Mouse (Mus musculus) hindbrain, embryonic 10.5 days (tissue): Measurements from ENCODE around the gene Dnah10. TPM values are rescaled to one million over a fixed set of nuclear protein-coding genes. Genes with fewer than 3 reads are reported as not detected.

Experiments
- DNase-seq: peaks from one replicate; pipeline ENCODE4 v3.0.0-alpha.2; 2017; ENCODE audit warnings: low spot score
- H3K27ac ChIP-seq: fragments of 300-500 bp; sonication (generic); 2 replicates; pipeline ENCODE4 v1.5.1; 2016; ENCODE audit warnings: mild to moderate bottlenecking, moderate library complexity
- H3K27me3 ChIP-seq: fragments of 300-500 bp; sonication (generic); 2 replicates; pipeline ENCODE4 v1.6.1; 2016; ENCODE audit warnings: mild to moderate bottlenecking; ENCODE audit not compliant: poor library complexity, insufficient read depth, severe bottlenecking
- H3K36me3 ChIP-seq: fragments of 300-500 bp; sonication (generic); 2 replicates; pipeline ENCODE4 v1.6.1; 2016; ENCODE audit warnings: mild to moderate bottlenecking, moderate library complexity
- H3K4me1 ChIP-seq: fragments of 300-500 bp; sonication (generic); replicated peaks from 2 replicates; pipeline ENCODE4 v1.6.1; 2016; ENCODE audit warnings: mild to moderate bottlenecking
- H3K4me3 ChIP-seq: fragments of 300-500 bp; sonication (generic); 2 replicates; pipeline ENCODE4 v1.5.1; 2016; ENCODE audit warnings: mild to moderate bottlenecking, moderate library complexity
- H3K9me3 ChIP-seq: fragments of 300-500 bp; sonication (generic); 2 replicates; pipeline ENCODE4 v1.6.1; 2016; ENCODE audit warnings: mild to moderate bottlenecking, moderate library complexity
- WGBS: fragments of 180-500 bp; shearing (Covaris S2); methylation state at CpG from one replicate; pipeline ENCODE4 v1.1.7; 2016; 5-methylcytosine and 5-hydroxymethylcytosine counted together
- polyA plus RNA-seq: library from polyadenylated mRNA; unstranded; fragments of >200 nt; fragmentation: Nextera tagmentation; extraction: Ambion mirVana; gene quantifications from 2 replicates; pipeline ENCODE4 v1.2.1, GENCODE M21; 2016

Dnah10 gene
- polyA plus RNA-seq, result 0.24 and 0.31 TPM in 2 replicates

DNA sequence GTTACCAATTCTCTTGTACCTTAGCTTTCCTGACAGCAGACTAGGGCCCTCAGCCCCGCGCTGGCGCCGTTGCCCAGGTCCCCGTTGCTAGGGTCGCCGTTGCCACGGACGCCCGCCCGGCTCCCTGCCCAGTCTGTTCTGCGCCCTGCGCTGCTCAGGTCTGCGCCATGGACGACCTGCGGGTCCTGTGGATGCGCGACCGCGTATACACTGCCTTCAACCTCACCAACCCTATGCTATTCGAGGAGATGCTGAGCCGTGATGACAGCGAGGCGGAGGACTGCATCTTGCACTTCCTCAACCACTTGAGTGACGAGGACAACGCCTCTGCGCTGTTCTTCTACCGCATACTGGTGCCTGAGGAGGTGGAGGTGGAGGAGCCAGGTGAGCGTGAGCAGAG is at the start of gene Dnah10:
Gene Dnah10, plus strand, starts transcription at position 89 of the 400 bp plus-strand sequence.
- Histone ChIP-seq H3K36me3 (peaks cover 42% of the 10 kb centered on the region), H3K27me3 (peaks cover 9% of the 10 kb centered on the region; the same call in 1 of the 2 replicates), H3K27ac (no peak within 1 kb of the TSS), H3K4me1 (peaks cover 16% of the 10 kb centered on the region), H3K9me3 (no peaks in the 10 kb centered on the region), H3K4me3 (peak within 1 kb of the TSS; percentile 16; the same call in 1 of the 2 replicates)
- DNase-seq, result peak; percentile 56
- 10% methylated on average over 29 of the region's 29 CpGs for WGBS

DNA sequence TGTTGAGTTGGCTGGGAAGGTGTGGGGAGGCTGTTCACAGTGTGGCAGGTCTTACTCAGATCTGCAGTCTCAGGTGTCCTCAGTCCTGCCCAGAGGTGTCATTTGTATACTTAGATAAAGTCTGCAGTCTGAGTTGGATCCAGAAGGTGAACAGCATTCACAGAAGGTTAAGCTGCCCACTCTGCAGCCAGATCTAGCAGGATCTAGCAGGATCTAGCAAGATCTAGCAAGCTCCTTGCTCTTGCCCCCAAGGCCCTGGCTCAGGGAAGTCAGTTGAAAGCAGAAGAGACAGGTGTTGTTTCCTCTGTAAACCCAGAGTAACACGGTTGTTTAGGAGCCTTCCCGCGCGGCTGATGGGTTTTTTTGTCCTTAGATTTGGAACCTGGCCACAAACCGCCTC is 11.1 kb upstream of the Dnah10 start:
- H3K36me3 ChIP-seq, result peaks cover 85% of the 10 kb centered on the region
- no peak overlapping the region for H3K27ac ChIP-seq
- DNase-seq, result no peak
- 94% methylated on average over 5 of the region's 5 CpGs for WGBS
- H3K9me3 ChIP-seq, result 0 out of 2 replicates have a peak, but pooled peaks cover 2% of the 10 kb centered on the region
- no peak overlapping the region for H3K4me3 ChIP-seq
- H3K4me1 ChIP-seq, result no peaks in the 10 kb centered on the region
- H3K27me3 ChIP-seq, result no peaks in the 10 kb centered on the region

DNA sequence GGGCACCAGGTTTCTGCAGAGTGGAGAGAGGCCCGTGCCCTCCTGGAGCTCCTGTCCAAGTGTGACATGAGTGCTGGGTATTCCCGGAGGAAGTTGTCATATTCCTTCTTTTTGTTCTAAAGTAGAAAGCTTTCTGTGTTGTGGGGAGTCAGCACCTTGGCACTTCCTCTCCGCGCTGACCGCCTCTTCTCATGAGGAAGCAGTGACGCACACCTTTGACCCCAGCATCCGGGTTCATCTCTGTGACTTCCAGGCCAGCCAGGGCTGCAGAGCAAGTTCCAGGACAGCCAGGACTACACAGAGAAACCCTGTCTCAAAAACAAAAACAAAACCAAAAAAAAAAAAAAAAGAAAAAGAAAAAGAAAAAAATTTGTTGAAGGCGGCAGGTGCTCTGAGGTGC is 9.8 kb upstream of the Dnah10 start:
- no peak for DNase-seq
- WGBS, result 94% methylated on average over 8 of the region's 8 CpGs
- peaks cover 99% of the 10 kb centered on the region for H3K36me3 ChIP-seq

DNA sequence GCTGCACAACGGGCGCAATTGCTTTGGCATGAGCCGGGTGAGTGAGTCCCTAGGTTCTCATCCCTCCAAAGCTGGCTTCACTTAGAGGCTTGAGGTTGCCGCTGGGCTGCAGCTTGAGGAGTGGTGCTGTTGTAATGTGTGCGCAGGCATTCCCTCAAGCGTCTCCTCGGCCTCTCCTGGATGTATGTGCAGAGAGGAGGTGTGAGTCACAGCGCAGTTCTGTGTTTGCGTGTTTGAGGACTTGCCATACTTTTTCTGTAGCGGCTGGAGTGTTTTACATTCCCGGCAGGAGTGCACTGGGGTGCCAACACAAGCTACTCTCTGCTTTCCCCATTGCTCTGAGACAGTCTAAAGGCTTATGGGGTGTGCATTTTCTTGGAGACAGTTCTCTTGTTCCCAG is 6.9 kb upstream of the Dnah10 start:
- Histone ChIP-seq H3K9me3 (no peaks in the 10 kb centered on the region), H3K27me3 (no peaks in the 10 kb centered on the region), H3K4me1 (no peaks in the 10 kb centered on the region), H3K4me3 (no peak overlapping the region), H3K27ac (no peak overlapping the region), H3K36me3 (peaks cover 98% of the 10 kb centered on the region)
- WGBS, result 95% methylated on average over 11 of the region's 11 CpGs
- no peak for DNase-seq

More for the DNA sequence above, 9.8 kb upstream of the Dnah10 start:
- no peaks in the 10 kb centered on the region for H3K4me1 ChIP-seq
- H3K4me3 ChIP-seq, result no peak overlapping the region
- H3K27me3 ChIP-seq, result no peaks in the 10 kb centered on the region
- H3K9me3 ChIP-seq, result 0 out of 2 replicates have a peak, but pooled peaks cover 2% of the 10 kb centered on the region
- H3K27ac ChIP-seq, result no peak overlapping the region

DNA sequence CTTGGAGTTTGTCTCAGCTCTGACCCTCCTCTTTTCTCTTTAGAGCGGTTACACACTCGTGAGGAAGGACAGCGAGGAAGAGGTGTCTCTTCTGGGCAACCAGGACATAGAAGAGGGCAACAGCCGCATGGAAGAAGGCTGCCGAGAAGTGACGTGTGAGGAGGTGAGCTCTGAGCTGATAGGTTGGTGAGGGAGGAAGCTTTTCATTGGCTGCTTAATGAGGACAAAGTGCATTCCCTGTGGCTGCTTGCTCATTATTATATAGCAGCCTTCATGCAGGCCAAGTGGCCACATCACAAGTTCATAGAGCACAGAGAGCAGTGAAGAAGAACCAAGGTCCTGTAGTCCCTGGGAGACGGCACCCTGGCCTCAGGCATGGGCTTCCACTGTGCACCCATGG is 6.5 kb upstream of the Dnah10 start:
- peaks cover 98% of the 10 kb centered on the region for H3K36me3 ChIP-seq
- no peaks in the 10 kb centered on the region for H3K9me3 ChIP-seq
- H3K27me3 ChIP-seq, result no peaks in the 10 kb centered on the region
- no peak for DNase-seq
- WGBS, result 89% methylated on average over 7 of the region's 7 CpGs
- H3K4me3 ChIP-seq, result no peak overlapping the region
- no peak overlapping the region for H3K27ac ChIP-seq
- no peaks in the 10 kb centered on the region for H3K4me1 ChIP-seq

DNA sequence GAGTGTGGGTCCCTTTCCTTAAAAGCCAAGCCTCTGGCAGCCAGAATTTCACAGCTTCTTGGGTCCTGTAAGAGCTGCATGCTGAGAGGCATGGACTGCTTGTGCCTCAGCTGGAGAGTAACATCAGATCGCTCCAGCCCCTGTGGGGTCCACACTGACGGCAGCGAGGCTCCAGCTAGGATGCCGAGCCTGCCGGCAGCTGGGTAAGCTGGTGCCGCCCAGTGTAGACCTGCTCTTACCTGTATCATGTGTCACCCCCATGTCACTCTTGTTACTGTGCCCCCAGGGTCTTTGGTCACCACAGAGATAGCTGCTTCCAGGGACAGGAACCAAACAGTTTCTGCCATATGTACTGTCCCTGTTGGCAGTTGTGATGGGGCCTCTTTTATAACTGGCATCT is 1.8 kb upstream of the Dnah10 start:
- Histone ChIP-seq H3K27ac (no peak overlapping the region), H3K4me3 (no peak overlapping the region), H3K27me3 (peaks cover 9% of the 10 kb centered on the region; the same call in 1 of the 2 replicates), H3K9me3 (no peaks in the 10 kb centered on the region), H3K36me3 (peaks cover 61% of the 10 kb centered on the region), H3K4me1 (peaks cover 9% of the 10 kb centered on the region)
- no peak for DNase-seq
- WGBS, result 91% methylated on average over 6 of the region's 6 CpGs

DNA sequence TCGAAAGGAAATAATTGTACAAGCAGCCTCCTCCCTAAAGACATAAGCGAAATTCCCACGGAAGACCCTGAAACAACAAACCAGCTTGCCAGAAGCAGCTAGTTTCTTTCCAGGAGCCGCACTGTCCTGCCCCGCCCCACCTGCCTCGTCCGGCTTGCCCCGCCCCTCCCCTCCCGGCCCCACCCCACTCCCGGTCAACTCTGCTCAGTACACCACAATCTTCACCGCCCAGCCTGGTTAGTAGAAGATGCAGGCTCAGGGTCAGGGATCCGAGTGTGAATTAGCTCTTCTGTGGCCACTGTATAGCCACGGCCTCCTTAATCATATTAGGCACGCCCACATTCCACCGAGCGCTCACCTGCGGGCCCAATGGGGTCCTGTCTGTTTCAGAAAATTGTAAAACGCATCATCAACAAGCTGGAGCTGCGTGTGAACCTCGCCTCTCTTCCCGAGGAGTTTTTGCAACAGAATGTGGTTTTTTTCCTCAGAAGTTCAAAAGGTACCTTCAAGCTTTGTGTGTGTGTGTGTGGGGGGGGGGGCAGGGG is 4.8 kb downstream of the Dnah10 start:
- DNase-seq, result no peak
- H3K4me1 ChIP-seq, result peaks cover 13% of the 10 kb centered on the region
- H3K9me3 ChIP-seq, result no peaks in the 10 kb centered on the region
- H3K36me3 ChIP-seq, result no peaks in the 10 kb centered on the region
- H3K4me3 ChIP-seq, result peak overlapping the region; percentile 38
- H3K27ac ChIP-seq, result no peak overlapping the region
- WGBS, result 20% methylated on average over 21 of the region's 21 CpGs
- H3K27me3 ChIP-seq, result peaks cover 9% of the 10 kb centered on the region; the same call in 1 of the 2 replicates

DNA sequence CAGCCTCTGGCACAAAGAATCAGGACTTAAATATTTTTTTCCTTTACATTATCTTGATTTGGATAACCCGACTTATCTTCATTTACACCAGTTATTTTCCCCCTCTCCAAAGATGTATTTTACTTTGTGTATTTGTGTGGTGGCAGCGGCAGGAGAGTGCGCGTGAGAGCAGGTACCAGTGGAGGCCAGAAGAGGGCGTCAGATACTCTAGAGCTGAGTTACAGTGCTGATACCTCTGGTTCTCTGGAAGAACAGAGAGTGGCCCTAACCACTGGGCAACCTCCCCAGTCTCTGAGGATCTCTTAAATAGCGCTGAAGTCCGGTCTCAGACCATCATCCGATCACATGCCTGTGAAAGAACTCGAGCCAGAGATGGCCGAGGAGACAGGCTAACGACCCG is 9.1 kb downstream of the Dnah10 start:
- 89% methylated on average over 12 of the region's 12 CpGs for WGBS
- Histone ChIP-seq H3K4me1 (peaks cover 7% of the 10 kb centered on the region; the same call in 1 of the 2 replicates), H3K27ac (no peak overlapping the region), H3K9me3 (no peaks in the 10 kb centered on the region), H3K36me3 (no peaks in the 10 kb centered on the region), H3K4me3 (no peak overlapping the region), H3K27me3 (no peaks in the 10 kb centered on the region)
- DNase-seq, result no peak

DNA sequence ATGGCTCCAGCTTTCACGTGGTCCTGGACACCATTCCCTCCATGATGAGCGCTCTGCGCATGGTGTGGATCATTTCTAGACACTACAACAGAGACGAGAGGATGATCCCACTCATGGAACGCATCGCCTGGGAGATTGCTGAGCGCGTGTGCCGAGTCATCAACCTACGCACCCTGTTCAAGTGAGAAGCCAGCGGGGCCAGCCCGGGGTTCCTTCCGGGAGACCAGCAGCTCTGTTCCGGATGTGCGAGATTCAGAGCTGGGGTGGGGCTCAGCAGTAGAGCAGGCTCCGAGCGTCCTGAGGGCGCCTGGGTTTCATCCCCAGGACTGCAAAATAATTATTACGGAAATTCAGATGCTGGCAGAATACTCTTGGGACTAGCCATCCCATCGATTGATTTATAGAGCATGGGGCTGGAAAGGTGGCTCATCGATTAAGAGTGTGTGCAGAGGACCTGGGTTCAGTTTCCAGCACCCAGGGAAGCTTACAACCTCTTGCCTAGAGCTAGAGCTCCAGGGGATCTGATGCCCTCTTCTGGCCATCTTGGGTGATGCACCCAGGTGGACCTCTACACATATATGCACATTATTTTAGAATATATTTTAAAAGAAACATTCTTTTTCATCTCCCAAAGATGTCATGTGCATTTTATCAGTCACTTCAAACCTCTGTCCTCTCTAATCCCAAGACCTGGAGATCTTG is 17.2 kb downstream of the Dnah10 start:
- Histone ChIP-seq H3K4me3 (no peak overlapping the region), H3K27me3 (no peaks in the 10 kb centered on the region), H3K9me3 (peaks cover 15% of the 10 kb centered on the region; the same call in 1 of the 2 replicates), H3K27ac (no peak overlapping the region), H3K36me3 (no peaks in the 10 kb centered on the region), H3K4me1 (no peaks in the 10 kb centered on the region)
- 94% methylated on average over 21 of the region's 21 CpGs for WGBS
- no peak for DNase-seq

DNA sequence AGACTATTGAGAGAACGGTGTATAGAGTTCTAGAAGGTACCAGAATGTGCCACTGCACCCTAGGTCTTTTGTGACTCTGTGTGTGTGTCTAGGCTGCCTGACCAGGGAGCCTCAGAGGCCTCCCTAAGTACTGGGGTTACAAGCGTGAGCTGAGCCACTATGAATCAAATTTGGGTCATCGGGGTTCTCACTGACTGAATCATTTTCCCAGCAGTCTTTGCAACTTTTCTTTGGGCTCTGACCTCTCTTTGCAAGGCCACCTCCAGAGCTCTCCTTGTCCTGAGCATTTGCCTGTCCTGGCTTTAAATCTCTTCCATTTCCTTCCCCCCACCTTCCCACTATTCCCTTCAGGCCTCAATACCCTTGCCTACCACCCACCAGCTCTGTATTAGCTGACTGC is 19.0 kb downstream of the Dnah10 start:
- Histone ChIP-seq H3K27ac (no peak overlapping the region), H3K9me3 (peaks cover 15% of the 10 kb centered on the region; the same call in 1 of the 2 replicates), H3K4me1 (no peaks in the 10 kb centered on the region), H3K27me3 (no peaks in the 10 kb centered on the region), H3K36me3 (no peaks in the 10 kb centered on the region), H3K4me3 (no peak overlapping the region)
- 90% methylated on average over 3 of the region's 3 CpGs for WGBS
- DNase-seq, result no peak

DNA sequence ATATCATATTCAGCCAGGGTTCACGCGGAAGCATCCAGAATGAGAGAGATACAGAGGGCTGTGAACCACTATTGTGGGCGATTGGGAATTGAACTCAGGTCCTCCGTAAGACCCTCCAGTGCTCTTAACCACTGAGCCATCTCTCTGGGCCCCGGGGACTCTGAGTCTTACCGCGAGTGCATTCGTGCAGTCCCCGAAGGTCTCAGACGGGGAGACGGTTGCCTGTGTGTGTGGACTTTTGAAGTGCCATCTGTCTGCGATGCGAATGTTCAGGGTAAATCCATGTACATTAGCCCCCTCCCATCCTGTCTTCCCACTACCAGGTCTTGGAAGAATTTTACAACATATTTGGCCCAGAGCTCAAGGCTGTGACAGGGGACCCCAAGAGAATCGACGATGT is 21.3 kb downstream of the Dnah10 start:
- DNase-seq, result no peak
- H3K27me3 ChIP-seq, result no peaks in the 10 kb centered on the region
- H3K36me3 ChIP-seq, result no peaks in the 10 kb centered on the region
- 90% methylated on average over 15 of the region's 15 CpGs for WGBS
- no peaks in the 10 kb centered on the region for H3K4me1 ChIP-seq
- peaks cover 11% of the 10 kb centered on the region; the same call in 1 of the 2 replicates for H3K9me3 ChIP-seq
- H3K4me3 ChIP-seq, result no peak overlapping the region
- H3K27ac ChIP-seq, result no peak overlapping the region

DNA sequence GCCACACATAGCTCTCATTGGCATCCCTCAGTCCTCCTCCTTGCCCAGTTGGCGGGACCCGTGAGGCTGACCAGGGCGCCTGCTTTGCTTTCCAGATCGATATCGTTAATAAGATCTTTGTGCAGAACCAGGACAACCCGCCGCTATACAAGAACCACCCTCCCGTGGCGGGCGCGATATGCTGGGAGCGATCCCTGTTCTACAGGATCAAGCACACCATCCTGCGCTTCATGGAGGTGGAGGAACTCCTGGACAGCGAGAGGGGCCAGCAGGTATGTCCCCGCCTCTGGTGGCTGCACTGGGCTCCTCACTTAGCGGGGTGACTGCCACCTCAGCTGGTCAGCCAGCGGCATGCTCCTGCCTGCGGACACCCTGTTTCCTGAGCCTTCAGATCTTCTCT is 23.4 kb downstream of the Dnah10 start:
- Histone ChIP-seq H3K4me3 (no peak overlapping the region), H3K27ac (no peak overlapping the region), H3K4me1 (no peaks in the 10 kb centered on the region), H3K36me3 (no peaks in the 10 kb centered on the region), H3K27me3 (no peaks in the 10 kb centered on the region), H3K9me3 (no peaks in the 10 kb centered on the region)
- DNase-seq, result no peak
- 86% methylated on average over 18 of the region's 18 CpGs for WGBS

DNA sequence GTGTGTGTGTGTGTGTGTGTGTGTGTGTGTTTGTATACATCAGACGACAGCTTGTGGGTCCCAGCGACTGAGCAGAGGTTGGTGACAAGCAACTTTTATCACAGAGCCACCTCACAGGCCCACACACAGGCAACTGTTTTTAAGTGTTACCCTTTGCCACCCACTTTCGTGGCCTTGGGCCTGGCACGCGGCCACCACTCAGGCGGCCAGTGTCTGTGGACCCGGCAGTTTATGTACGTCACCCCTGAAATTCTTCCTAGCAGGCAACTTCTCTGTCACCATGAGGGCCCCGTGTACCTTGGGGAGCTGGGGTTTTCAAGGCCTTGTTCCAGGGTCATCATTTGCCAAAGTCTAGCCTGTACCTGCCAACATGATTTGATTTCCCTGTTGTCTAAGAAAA is 26.8 kb downstream of the Dnah10 start:
- no peak for DNase-seq
- Histone ChIP-seq H3K36me3 (no peaks in the 10 kb centered on the region), H3K9me3 (no peaks in the 10 kb centered on the region), H3K4me1 (no peaks in the 10 kb centered on the region), H3K27ac (no peak overlapping the region), H3K4me3 (no peak overlapping the region), H3K27me3 (no peaks in the 10 kb centered on the region)
- 92% methylated on average over 9 of the region's 9 CpGs for WGBS
